Comparison of ENCODE assay signal across 19 mouse cellular contexts in the genomic region with DNA sequence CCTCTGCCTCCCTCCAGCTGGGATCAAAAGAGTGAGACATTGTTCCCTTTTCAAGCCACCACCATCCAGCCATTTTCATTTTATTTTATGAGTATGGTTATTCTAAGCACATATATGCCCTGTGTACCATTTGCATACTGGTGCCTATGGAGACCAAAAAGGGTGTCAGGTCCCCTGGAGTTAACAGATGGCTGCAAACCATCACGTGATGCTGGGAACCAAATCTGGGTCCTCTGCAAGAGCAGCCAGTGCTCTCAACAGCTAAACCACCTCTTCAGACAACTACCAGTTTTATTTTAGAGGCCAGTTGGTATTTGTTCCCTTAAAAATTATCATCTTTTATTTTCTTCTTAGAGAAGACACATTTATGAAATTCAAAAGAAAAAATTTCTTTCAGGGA. TPM values are rescaled to one million over a fixed set of nuclear protein-coding genes. Genes with fewer than 3 reads are reported as not detected.
"Had no signal": no experiment of that assay in that cellular context is flagged by ENCODE, and none has a peak within 500 bp of the region (broad histone marks: within the 10 kb centered on the region; RNA-seq: fewer than 3 reads in every experiment).

No protein-coding gene starts in this region.

- H3K27me3 ChIP-seq: limb, embryonic 12.5 days; limb, embryonic 15.5 days; midbrain, embryonic 12.5 days; midbrain, embryonic 15.5 days; neural tube, embryonic 13.5 days had no signal

- H3K27ac ChIP-seq: limb, embryonic 12.5 days; limb, embryonic 15.5 days; liver, embryonic 14.5 days; macrophage; midbrain, embryonic 12.5 days; midbrain, embryonic 15.5 days; neural tube, embryonic 13.5 days had no signal

- ATAC-seq: liver, postnatal 0 days; lung, postnatal 0 days; midbrain, embryonic 15.5 days had no signal

- H3K4me3 ChIP-seq: limb, embryonic 12.5 days; limb, embryonic 15.5 days; midbrain, embryonic 12.5 days; midbrain, embryonic 15.5 days; neural tube, embryonic 13.5 days had no signal

- H3K4me2 ChIP-seq: limb, embryonic 12.5 days; limb, embryonic 15.5 days; liver, embryonic 11.5 days; lung, embryonic 14.5 days; midbrain, embryonic 12.5 days; midbrain, embryonic 15.5 days; neural tube, embryonic 13.5 days had no signal

- H3K36me3 ChIP-seq: limb, embryonic 12.5 days; limb, embryonic 15.5 days; midbrain, embryonic 12.5 days; midbrain, embryonic 15.5 days; neural tube, embryonic 13.5 days had no signal

- DNase-seq: kidney, postnatal 14 days; kidney, postnatal 4 days; left cerebral cortex, postnatal 4 days; liver, postnatal 0 days; lung, embryonic 14.5 days; retina, postnatal 1 day; thymus, adult 18-20 months; thymus, postnatal 36 days had no signal

- H3K9ac ChIP-seq: limb, embryonic 12.5 days; limb, embryonic 15.5 days; liver, embryonic 14.5 days; liver, postnatal 0 days; lung, embryonic 14.5 days; midbrain, embryonic 12.5 days; midbrain, embryonic 15.5 days; neural tube, embryonic 13.5 days had no signal

- H3K9me3 ChIP-seq: limb, embryonic 12.5 days; limb, embryonic 15.5 days; midbrain, embryonic 12.5 days; midbrain, embryonic 15.5 days; neural tube, embryonic 13.5 days had no signal

- H3K4me1 ChIP-seq: limb, embryonic 12.5 days; limb, embryonic 15.5 days; midbrain, embryonic 12.5 days; midbrain, embryonic 15.5 days; neural tube, embryonic 13.5 days had no signal

RNA-seq across cellular contexts. Expression of a gene that starts 29.8 kb away (rescaled TPM):
- polyA plus RNA-seq: small intestine, adult 2 months; spleen, adult 2 months had no signal
